Mouse (Mus musculus) cerebellum, adult 9-11 months (tissue): ENCODE data around the gene Wdr25.

ENCODE experiments used
- DNase-seq: peaks from one replicate; pipeline ENCODE4 v3.0.0; 2022

The Wdr25 gene

DNA sequence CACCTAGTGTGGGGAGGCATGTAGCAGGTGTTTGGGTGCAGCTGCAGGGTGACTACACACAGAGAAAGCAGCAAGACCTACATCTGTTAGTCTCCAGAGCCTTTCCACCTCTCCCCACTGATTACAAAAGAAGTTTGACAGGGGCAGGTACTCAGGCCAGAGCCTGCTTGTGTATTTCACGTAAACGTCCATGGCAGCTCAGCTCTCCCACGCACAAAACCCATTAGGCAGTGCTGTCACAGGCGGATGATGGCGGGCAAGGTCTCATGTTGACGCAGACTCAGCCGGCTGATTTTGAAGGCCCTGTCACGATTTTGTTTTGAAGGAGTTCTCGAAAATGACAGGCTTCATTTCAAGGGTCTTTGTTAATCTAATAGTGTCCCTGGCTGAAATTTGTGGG, 45.9 kb downstream of the Wdr25 start:
- no peak for DNase-seq

- DNase-seq: no peak
Observed at GRCm38 (mm10) chr12:108940255-108940654, 46.8 kb downstream of the Wdr25 start.

DNA sequence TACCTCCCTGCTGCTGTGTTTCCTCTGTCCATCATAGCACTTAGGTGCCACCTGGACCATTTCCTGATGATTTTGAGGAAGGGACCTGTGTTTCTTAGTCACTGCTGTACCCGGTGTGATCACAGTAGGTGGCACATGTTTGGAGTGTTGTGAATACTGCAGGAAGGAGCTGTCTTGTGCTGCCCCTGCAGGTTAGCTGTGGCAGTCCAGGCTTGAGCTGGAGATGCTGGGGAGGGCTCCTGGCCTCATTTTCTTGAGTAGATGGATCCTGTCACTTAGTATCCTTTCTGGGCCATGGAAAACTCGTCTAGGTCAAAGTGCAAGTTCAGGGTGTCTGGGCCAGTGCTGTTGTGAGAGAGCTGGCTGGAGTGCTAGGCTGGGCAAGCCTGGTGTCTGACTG, 47.9 kb downstream of the Wdr25 start:
- no peak for DNase-seq

DNA sequence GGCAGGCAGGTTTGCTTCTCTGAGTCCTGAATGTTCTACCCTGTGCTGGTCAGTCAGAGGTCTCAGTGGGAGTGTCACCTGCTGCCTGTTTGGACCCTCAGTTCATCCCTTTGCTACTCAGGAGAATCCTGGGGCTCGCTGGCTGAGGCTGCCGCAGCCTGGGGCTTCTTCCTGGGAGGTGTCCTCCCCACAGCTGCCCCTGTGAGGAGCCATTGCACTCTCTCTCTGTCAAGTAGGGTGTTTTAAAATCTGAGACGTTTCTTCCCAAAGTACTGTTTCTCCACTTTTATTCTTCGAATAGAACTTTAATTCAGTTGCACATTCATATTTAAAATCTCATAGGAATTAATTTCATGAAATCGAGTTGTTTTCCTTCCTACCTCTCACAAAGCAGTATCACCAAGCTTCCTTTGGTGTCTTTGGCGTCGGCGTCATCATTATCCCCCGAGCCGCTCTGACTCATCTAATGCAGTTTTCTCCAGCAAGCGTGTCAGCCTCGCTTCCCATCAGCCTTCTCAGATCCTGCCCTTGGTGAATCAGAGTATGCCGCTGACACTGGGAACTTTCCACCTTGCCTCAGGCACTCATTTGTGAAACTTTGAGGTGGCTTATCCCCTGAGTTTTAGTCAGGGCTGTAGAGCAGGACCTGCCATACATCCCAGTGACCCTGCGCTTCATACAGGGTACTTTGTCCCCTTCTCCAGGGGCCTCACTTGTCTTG, 48.9 kb downstream of the Wdr25 start:
- DNase-seq: no peak

- DNase-seq: no peak
Observed at GRCm38 (mm10) chr12:108953011-108953550, 59.6 kb downstream of the Wdr25 start.

DNA sequence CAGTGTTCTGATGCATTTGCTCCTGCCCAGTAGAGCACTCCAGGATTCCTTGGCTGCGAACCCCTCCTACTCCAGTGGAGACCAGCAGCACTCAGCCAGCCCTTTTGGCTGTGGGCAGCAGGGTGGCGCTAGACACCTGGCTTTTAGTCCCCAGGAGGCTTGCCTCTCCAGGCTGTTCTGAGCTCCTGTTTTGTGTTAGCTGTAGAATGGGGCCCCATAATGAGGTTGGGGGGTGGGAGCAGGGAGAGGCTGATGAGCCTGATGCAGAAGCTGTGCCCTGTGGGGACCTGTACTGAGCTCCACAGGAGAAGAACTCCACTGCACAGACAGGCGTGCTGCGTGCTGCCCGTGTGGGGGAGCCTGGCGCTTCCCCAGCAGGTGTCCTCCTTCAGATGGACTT, 60.4 kb downstream of the Wdr25 start:
- DNase-seq: peak; percentile 15

DNA sequence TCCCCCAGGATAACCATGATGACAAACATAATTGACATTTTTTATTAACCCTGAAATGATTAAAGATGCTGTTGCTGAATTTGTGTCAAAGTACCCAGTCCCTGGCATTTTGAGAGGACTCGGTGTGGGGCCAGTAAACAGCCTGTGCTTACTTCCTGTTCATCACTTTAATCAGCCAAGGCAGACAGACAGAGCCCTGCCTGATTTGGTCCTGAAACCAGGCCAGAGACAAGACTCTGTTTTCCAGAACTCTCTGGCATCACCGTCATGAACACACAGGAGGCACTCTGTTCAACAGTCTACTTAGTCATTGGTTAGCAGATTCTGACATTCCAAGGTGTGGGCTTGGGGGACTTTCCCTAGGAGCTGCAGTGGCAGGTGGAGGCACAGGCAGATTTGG, 61.0 kb downstream of the Wdr25 start:
- DNase-seq: no peak

- no peak for DNase-seq
Observed at GRCm38 (mm10) chr12:108958483-108958882, 65.1 kb downstream of the Wdr25 start.

- no peak for DNase-seq
Observed at GRCm38 (mm10) chr12:108958991-108959638, 65.7 kb downstream of the Wdr25 start.

- no peak for DNase-seq
Observed at GRCm38 (mm10) chr12:108959639-108960219, 66.3 kb downstream of the Wdr25 start.

GRCm38 (mm10) chr12:108960225-108960624, 66.8 kb downstream of the Wdr25 start:
- DNase-seq: peak; percentile 75

DNA sequence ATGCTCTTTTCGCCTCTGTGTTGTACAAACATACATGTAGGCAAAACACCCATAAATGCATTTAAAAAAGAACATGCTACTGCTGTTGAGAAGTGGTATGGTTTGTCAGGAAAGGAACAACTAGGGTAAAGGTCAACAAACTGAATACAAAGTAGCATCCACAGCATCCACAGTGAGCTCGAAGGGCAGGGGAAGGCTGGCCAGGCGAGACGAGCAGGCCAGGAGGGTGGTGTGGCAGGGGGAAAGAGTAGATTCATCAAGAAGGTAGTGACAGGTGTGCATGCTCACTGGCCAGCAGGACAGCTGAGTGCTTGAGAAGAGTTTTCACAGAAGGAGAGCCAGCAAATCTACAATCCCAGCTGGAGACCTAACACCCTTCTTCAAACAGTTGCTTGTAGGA, 74.2 kb downstream of the Wdr25 start:
- DNase-seq: no peak

GRCm38 (mm10) chr12:108968031-108968430, 74.6 kb downstream of the Wdr25 start:
- DNase-seq: no peak

GRCm38 (mm10) chr12:108971446-108971845, 78.0 kb downstream of the Wdr25 start:
- no peak for DNase-seq

GRCm38 (mm10) chr12:108972234-108972633, 78.8 kb downstream of the Wdr25 start:
- no peak for DNase-seq

DNA sequence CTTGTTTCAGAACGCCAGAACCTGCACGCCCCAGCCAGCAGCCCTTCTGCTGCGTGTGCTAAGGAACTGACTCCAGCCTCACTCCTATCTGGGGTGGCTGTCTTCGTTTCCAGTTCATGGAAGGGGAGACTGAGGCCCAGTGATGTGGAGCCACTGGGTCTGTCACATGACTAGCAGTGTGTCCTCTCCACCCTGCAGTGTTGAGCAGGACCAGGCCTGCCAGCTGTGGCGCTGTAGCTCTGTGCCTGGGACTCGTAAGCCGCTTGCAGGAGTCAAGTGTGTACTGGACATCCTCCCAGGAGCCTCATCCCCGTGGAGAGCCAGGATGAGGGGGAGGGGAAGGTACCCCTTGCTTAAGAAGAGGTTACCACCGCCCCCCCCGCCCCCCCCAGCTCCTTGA, 86.5 kb downstream of the Wdr25 start:
- no peak for DNase-seq

GRCm38 (mm10) chr12:108981941-108982683, 88.7 kb downstream of the Wdr25 start:
- DNase-seq: no peak

GRCm38 (mm10) chr12:108982684-108982960, 89.2 kb downstream of the Wdr25 start:
- DNase-seq: no peak

DNA sequence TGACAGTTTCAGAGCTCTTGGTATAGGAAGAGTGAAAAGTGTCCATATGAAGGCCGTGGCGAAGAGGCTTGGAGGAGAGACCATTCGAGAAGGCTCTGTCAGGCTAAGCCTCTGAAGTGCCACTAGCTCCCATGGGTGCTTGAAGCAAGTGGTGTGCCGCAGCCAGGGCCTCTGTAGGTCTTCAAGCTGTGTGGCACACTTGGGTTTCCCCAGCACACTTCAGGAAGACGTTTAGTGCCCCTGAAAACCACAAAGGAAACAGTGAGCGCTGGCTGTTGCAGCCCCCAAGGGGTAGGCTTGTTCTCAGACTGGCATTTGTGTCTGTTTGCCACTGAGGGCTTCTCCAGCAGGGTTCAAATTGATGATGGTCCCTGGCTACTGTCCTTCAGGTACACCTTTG, 90.1 kb downstream of the Wdr25 start:
- DNase-seq: no peak

GRCm38 (mm10) chr12:108984471-108984870, 91.0 kb downstream of the Wdr25 start:
- no peak for DNase-seq

GRCm38 (mm10) chr12:108985025-108985424, 91.6 kb downstream of the Wdr25 start:
- no peak for DNase-seq

DNA sequence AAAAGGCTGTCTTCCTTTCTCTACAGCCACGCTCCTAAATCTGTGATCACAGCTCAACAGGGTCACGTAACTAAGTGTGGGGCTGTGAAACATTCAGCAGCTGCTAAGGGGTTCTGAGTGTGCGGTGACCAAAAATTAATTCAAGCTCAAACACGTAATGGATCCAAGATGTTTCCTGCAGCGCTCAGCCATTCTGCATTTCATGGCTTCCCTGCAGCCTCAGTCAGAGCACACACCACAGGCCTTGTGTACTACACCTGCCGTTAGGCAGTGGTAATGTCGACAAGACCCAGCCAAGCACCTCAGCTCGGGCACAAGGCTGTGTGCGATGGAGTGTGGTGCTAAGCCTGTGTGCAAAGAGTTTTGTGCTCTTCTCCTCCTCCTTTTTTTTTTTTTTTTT, 94.0 kb downstream of the Wdr25 start:
- no peak for DNase-seq

DNA sequence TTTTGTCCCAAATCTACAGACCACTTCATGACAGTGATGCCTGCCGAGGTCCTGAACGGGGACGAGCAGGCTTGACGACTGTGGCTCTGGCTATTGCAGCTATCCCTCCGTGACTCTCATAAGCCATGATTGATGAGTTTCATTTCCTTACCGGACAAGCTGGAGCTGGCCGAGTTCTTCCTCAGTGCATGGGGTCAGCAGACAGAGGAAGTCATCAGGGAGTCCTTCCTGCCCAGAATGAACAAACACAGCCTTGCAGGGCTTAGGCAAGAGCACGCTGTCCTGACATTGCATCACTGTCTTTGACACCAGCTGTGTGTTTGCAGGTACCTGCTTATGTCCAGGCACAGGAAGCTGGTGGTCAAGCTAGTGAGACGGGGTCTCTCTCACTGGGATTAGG, 97.0 kb downstream of the Wdr25 start:
- no peak for DNase-seq

DNA sequence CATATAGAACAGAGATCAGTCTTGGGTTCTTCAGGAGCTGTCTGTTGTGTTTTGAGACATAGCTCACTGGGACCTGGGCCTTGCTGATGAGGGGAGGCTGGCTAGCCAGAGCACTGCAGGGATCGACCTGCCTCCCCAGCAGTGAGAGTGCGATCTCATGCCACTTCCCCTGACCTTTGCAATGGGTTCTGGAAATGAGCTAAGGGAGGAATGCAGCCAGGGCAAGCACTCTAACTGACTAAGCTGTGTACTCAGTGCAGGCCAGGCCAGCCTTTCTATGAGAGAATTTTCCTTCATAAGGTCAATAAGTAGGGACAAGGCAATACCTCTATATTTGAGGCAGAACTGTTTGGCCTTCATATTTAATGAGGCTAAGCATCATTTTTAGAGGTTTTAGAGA, 99.6 kb downstream of the Wdr25 start:
- no peak for DNase-seq
